Mouse (Mus musculus) embryo, embryonic 10.5 days (tissue): ENCODE data around the gene Zscan22.
"Not testable (repeated sequence)": the region's sequence is repeated elsewhere in the genome, so short reads cannot be mapped to it uniquely, and the experiment has no call there.

Source experiments
- DNase-seq: peaks from one replicate; pipeline ENCODE4 v3.0.0-alpha.2; 2015; ENCODE audit warnings: low spot score

Gene Zscan22

DNA sequence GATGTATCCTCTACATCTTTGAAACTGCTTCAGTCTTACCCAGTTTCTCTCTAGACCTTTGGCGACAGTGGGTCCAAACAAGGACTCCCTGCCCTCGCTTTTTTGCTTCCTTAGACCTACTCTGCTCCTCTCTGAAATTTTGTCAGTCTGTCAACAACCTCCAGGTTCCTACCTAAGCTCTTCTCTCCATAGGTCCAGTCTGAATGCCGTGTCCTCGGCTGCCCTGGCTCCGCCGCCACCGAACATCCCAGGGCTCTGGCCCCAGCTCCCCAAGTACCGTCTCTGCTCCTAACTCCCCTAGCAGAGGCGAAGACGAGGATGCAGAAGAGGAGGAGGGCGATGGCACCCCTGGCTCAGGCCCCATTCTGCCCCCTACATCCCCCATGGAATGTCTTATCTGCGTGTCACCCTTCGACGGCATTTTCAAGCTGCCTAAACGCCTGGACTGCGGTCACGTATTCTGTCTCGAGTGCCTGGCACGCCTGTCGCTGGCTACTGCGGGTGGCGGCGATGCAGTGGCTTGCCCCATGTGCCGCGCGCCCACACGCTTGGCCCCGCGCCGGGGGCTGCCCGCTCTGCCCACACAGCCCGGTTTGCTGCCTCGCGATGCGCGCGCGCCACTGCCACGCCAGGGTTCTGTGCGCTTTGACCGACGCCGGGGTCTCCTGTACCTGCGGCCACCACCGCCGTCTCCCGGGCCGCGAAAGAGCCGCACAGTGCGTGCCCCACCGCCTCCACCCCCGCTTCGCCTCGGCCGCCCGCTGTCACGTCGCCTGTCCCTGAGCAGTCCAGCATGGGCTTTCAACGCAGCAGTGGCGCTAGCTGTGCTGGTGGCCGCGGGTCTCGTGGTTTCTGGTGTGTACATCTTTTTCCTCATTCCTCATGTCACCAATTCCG, 30.3 kb downstream of the Zscan22 start:
- peak; percentile 36 for DNase-seq

DNA sequence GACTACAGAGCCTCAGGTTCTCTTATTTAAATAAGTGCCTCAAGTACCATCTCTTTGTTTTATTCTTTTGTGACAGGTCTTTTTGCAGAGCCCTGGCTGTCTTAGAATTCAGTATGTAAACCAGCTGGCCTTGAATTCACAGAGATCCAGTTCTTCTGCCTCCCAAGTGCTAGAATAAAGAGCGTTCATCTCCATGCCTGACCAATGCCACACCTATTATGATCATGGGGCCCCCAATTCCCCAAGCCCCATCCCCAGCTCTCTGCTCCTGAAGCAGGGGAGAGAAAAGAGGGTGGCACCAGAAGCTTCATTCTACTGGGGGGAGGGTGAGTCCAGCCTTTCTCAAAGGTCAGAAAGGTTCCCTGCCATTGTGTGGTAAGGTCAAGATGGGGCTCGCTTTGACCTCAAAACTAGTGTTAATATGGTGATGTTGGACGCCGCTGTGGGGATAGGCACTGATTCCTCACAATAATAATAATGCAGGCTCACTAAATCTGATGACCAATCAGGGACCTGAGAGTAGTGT, 36.1 kb downstream of the Zscan22 start:
- DNase-seq, result no peak

DNA sequence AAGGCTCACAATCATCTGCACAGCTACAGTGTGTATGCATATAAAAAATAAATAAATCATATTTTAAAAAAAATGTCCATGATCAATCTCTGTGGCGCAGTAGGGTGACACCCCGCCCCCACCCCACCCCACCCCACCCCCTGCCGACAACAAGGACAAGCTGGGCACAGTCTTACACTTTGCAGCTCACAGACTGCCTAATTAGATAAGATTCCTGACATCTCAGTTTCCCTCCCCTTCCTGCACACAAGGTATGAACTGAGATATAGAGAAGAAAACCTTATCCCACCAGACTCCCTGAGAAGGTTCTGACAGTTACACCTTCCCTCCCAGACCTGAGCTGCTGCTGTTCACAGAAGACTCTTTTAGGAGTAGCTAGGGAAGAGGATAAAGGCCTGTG, 37.2 kb downstream of the Zscan22 start:
- no peak for DNase-seq

DNA sequence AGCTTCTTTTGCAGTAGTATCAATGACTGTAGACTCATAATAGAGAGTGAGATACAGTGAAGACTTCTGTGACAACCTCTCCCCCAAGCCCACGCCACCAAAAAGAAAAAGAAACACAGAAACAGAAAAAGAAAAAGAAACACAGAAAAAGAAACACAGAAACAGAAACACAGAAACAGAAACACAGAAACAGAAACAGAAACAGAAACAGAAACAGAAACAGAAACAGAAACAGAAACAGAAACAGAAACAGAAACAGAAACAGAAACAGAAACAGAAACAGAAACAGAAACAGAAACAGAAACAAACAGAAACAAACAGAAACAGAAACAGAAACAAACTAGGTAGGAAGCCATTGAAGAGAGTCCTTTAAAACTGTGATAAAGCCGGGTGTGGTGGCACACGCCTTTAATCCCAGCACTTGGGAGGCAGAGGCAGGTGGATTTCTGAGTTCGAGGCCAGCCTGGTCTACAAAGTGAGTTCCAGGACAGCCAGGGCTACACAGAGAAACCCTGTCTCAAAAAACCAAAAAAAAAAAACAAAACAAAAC, 39.7 kb downstream of the Zscan22 start:
- DNase-seq, result not testable (repeated sequence)

DNA sequence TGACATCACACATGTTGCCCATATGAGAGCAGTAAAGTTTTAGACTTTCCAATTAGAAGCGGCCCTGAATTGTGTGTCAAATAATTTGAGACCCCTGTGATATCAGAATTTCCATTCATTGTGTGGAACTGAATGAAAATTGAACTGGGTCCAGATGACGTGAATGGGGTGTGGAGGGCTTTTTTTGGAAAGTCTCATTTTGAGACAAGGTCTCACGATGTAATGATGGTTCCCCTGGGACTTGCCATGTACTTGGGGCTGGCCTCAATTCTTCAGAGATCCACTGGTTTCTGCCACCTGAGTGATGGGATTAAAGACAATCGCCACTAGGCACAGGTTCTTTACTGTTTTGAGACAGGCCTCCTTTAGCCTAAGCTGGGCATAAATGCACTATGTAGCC, 43.0 kb downstream of the Zscan22 start:
- DNase-seq, result no peak

DNA sequence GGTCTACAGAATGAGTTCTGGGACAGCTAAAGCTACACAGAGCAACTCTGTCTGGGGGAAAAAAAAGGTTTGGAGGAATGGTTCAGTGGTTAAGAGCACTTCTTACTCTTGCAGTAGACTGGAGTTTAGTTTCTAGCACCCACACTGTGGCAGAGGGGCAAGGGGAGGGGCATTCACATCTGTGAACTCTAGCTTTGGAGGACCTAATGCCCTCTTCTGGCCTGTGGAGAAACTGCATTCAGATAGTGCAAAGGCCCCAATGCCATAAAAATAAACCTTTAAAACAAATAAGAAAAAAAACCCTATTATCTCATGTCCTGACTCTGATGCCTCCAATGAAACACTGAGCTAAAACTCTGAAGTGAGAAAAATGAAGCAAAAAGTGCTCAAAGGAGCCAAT, 45.9 kb downstream of the Zscan22 start:
- peak; percentile 60 for DNase-seq

DNA sequence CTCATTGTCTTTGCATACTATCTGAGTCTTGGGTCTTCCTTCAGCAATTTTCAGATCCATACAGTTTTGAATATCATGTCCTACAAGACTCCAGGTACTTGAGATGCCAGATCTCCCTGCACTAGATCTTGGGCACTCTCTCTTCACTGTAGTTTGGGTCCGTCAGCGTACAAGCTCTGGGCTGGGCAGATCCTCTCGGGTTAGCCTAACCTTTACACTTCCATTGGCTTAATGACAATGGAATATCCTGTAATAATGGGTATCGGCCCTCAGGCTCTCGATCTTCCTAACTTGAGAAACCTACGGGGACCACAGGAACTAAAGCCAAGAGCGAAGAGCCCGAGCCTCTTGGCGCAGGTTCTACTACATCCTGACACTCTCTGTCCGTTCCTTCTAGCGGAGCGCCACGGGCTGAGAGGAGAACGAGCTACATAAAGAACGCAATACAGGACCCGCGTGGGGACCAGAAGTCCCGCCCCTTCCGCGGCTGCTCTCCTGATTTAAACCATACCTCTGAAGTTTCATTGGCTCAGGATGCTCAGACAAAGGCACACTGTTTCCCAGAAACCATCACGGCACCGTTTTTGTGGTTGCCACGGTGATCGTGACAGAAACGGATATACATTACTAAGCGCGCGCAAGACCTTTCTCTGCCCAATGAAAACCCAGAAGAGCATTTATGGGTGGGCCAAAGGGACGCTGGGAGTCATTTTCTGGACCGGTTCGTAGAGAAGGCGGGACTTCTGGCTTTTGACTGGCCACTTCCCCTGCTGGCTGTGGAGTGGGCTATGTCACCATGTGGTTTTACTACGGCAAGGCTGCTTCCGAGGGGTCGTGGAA, 51.6 kb downstream of the Zscan22 start:
- DNase-seq, result peak; percentile 99

DNA sequence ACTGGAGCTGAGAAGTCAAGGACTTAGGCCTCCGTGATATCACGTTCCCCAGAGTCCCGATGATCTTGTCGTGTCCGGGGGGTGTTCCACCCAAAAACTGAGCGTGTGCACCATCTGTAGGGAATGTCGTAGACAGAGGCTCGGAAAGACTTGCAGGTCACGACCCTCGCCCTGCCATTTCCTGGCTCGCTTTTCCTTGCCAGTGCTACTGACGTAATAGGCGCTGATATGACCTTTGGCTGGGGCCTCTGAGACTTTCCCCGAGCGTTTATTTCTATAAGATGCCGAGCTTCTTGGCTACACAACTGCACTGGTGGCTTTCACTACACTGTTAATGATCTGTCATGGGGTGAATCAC, 52.2 kb downstream of the Zscan22 start:
- no peak for DNase-seq

DNA sequence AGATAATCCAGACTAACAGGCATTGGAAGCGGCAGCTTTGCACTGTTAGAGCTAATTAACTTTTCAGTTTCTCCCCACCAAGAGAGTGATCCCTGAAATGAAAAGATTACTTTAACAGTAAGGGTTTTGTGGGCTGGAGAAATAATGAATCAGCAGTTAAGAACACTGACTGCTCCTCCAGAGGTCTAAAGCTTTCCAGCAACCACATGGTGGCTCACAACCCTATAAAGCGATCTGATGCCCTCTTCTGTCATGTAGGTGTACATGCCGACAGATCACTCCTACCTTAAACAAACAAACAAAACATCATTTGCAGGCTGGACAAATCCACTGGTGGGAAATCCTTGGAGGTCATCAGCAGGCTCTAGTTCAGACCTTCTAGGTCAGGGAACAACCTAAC, 57.3 kb downstream of the Zscan22 start:
- no peak for DNase-seq

DNA sequence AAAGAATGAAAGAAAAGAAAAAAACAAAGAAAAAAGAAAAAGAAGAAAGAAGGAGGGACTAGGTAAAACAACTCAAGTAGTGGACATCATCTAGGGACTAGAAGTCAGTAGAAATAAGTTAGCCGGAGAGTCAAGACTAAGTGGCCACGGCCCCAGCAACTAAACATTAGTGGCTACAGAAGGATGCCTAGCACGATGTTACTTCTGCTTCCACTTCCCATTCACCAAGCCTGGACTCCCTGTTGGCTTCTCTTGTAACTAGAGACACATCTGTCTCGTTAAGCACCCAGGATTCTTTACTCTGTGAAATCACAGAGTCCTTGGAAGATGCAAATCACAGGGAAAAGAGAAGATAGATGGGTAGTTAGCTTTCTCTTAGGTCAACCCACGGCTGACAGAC, 59.9 kb downstream of the Zscan22 start:
- no peak for DNase-seq
